Mouse (Mus musculus) bone marrow macrophage, adult 2 months (primary cell): ENCODE data around the gene Prmt7.

Experiments used
- CTCF ChIP-seq: IDR thresholded peaks from 2 replicates; pipeline ENCODE4 v1.5.1; 2012; ENCODE audit warnings: low read depth, mild to moderate bottlenecking, low read length, moderate library complexity
- POLR2A ChIP-seq: IDR thresholded peaks from 2 replicates; pipeline ENCODE4 v1.6.1; 2012; ENCODE audit warnings: mild to moderate bottlenecking, low read depth, low read length, borderline replicate concordance

DNA sequence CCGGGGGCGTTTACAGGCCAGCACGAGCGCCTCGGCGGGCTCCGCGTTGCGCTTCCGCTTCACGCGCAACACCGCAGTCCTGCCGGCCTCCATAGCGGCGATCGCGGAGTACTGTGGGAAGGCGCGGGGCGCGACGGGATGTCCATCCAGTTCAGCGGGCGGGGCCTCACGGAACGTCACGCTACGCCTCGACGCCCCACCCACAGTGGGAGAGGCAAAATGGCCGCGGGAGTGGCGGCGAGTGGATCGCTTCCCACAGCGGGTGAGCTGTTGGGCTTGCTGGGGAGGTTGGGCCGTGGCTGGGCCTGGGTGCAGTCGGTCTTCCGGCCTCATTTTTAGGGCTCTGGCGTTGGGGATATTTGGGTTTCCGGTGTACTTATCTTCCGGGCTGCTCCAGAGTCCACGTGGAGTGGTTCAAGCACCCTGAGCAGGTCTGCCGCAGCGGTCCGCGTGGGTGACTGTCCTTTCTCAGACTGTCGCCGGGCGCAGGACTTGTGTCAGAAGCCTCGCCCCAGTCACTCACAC lies at the start of gene Prmt7, which contains the start of gene Slc7a6os:
- TF ChIP-seq CTCF (no peak), POLR2A (peak; percentile 89; the same call in 1 of the 2 replicates)
